In genomic region chr11:12229411-12229810, GRCm38 (mm10) we compare ENCODE assay signal across 10 mouse cellular contexts.
DNase-seq lines count a peak whose midpoint lies in the region; ATAC-seq lines count a peak whose summit lies in the region.
"Had no signal": no experiment of that assay in that cellular context is flagged by ENCODE, and none has a peak within 500 bp of the region (broad histone marks: within the 10 kb centered on the region; RNA-seq: fewer than 3 reads in every experiment).

No protein-coding gene starts in this region.

- peaks cover 18% of the 10 kb centered on the region; the same call in 1 of the 2 replicates for H3K4me1 ChIP-seq in hindbrain, embryonic 13.5 days (replicated peaks)
- H3K4me1 ChIP-seq in hindbrain, embryonic 10.5 days (replicated peaks) = no peaks in the 10 kb centered on the region

- no peak overlapping the region for H3K9ac ChIP-seq in hindbrain, embryonic 13.5 days
- H3K9ac ChIP-seq: limb, embryonic 15.5 days had no signal

- no peaks in the 10 kb centered on the region for H3K36me3 ChIP-seq in hindbrain, embryonic 13.5 days
- H3K36me3 ChIP-seq in hindbrain, embryonic 10.5 days = no peaks in the 10 kb centered on the region
- H3K36me3 ChIP-seq: limb, embryonic 15.5 days had no signal

- WGBS in hindbrain, embryonic 13.5 days = 67% methylated on average over 7 of the region's 7 CpGs
- 83% methylated on average over 7 of the region's 7 CpGs for WGBS in hindbrain, embryonic 10.5 days

- H3K9me3 ChIP-seq in hindbrain, embryonic 13.5 days = no peaks in the 10 kb centered on the region
- no peaks in the 10 kb centered on the region for H3K9me3 ChIP-seq in hindbrain, embryonic 10.5 days
- H3K9me3 ChIP-seq: limb, embryonic 15.5 days had no signal

- H3K4me3 ChIP-seq in hindbrain, embryonic 13.5 days = no peak overlapping the region
- H3K4me3 ChIP-seq in hindbrain, embryonic 10.5 days = no peak overlapping the region
- H3K4me3 ChIP-seq: limb, embryonic 15.5 days had no signal

- H3K27ac ChIP-seq in hindbrain, embryonic 13.5 days = no peak overlapping the region
- no peak overlapping the region for H3K27ac ChIP-seq in hindbrain, embryonic 10.5 days
- H3K27ac ChIP-seq: limb, embryonic 15.5 days had no signal

- no peaks in the 10 kb centered on the region for H3K27me3 ChIP-seq in hindbrain, embryonic 13.5 days
- no peaks in the 10 kb centered on the region for H3K27me3 ChIP-seq in hindbrain, embryonic 10.5 days (ENCODE audit: insufficient read depth, poor library complexity, severe bottlenecking)
- H3K27me3 ChIP-seq: limb, embryonic 15.5 days had no signal

- ATAC-seq in hindbrain, embryonic 13.5 days (ENCODE audit: low FRiP score) = 0 out of 2 replicates have a peak, but pooled peaks have one; percentile 41

- H3K4me2 ChIP-seq in hindbrain, embryonic 13.5 days = no peak overlapping the region
- H3K4me2 ChIP-seq: limb, embryonic 15.5 days had no signal

- no peak for DNase-seq in hindbrain, embryonic 10.5 days (ENCODE audit: low spot score)
- peak; percentile 33 for DNase-seq in 3134 (ENCODE audit: extremely low read depth, insufficient read length, low spot score)
- peak; percentile 31 for DNase-seq in adrenal gland, postnatal 25 days
- peak; percentile 53 to 69 for DNase-seq in cerebellum, postnatal 25 days
- DNase-seq in urinary bladder, postnatal 4 days (ENCODE audit: low spot score in 2 of 2) = no peak
- DNase-seq in testis, postnatal 14 days (ENCODE audit: low spot score) = no peak
- DNase-seq in retina, postnatal 1 day = no peak
- DNase-seq: layer of hippocampus, adult 9-11 months had no signal

Comparison
In these comparisons a context has a peak if more than half of its experiments do, and no peak if none do; other contexts are left out.
1. DNase-seq: peak in 3134 (single experiment), adrenal gland, postnatal 25 days (single experiment) and cerebellum, postnatal 25 days (2 of 2); none in hindbrain, embryonic 10.5 days (single experiment), urinary bladder, postnatal 4 days (0 of 2), testis, postnatal 14 days (single experiment) and retina, postnatal 1 day (single experiment).